Mouse (Mus musculus) adrenal gland, adult (tissue): ENCODE results near the gene Tbx20.

ENCODE experiments used
- DNase-seq, 2 experiments: peaks; one replicate each; pipeline ENCODE4 v3.0.0; 2022 to 2023; ENCODE audit warnings: low spot score in 1 of 2; ENCODE audit not compliant: inconsistent age in 2 of 2

The Tbx20 gene

DNA sequence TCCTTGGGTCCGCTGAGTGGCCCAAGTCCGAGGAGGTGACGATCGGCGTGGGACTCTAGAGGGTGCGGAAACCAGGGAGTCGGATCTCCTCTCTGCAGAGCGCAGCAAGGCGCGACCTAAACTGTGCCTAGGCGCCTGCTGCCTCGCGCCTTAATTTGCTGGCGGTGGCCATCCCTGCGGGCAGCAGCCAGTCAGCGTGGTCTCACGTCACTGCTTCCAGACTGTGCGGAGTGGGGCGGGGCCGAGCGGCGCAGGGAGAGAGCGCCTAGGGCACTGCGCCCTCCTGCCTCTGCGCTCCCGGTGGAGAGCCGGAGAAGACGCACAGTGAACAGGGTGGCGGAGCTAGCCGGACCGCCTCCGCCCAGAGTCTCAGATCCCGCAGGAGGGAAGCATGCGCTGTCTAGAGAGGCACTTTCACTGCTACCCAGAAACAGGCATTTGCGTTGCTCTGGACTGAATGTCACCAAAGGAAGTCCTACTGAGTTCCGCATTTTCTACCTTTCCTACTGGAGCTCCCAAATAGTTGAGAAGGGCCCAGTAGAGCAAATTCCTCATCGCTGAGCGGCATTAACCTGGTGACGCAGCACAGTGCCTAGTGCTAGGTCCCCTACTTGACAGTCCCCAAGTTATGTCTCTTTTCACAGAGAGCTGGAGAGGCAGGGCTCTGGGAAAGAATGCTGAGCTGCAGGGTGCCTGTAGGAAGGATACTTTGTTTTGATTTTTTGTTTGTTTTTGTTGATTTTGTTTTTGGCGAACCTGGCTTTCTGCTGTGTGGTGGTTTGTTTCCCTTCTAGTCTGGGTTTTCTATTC, at the start of gene Tbx20:
Gene Tbx20, minus strand, starts transcription at position 144 of the 810 bp plus-strand sequence.
- DNase-seq = peak; percentile 62 to 74

DNA sequence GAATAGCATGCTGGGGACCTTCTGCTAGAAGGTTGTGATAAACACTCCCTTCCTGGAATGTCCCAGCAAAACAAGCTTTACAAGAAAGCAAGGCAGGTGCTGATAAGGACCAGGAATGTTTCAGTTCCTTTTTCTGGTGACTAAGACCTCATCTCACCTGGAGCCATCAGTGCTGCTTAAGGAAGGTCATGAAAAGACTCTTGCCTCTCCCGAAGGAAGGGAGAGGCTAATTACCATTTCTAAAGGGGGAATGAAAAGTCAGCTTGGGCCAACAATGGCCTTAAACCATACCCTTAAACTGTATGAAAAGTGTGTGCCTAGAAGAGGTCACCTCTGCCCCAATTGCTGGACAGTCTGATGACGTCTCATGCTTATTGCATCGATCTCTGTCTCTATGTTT, 44.4 kb upstream of the Tbx20 start:
- DNase-seq = no peak

DNA sequence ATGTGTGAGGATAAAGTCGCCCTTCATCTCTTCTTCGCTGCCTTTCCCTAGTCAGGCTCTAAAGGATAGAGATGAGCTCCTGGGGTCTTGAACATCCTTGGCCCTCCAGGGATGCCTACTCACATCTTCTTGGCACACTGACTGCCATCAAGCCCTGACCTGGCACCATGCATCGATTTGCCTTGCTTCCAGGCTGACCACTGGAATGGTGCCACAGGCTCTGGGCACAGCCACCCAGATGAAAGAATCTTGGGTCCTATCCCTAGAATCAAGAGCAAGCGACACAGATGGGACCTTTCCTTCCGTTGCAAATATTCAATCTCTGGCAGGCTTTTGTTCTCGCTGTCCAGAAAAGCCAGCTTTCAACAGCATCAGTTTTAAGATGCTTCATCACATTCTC, 38.4 kb upstream of the Tbx20 start:
- no peak for DNase-seq

DNA sequence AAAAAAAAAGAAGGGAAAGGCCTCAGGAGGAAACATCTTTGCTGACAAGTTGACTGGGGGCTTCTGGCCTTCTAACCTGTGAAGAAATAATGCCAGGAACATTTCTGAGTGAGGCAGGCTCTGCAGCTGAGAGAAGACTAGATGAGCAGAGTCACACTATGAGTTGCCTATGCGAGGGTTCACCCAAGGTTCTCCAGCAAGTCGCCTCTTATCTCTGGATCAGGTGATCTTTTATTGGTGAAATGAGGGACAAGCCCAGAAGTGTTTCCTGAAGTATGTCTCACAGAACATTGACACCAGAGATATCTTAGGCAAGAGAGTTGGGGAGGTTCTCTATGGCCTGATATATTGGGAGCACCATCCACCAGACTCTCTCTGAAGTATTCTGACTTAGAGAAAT, 18.0 kb upstream of the Tbx20 start:
- DNase-seq = no peak

DNA sequence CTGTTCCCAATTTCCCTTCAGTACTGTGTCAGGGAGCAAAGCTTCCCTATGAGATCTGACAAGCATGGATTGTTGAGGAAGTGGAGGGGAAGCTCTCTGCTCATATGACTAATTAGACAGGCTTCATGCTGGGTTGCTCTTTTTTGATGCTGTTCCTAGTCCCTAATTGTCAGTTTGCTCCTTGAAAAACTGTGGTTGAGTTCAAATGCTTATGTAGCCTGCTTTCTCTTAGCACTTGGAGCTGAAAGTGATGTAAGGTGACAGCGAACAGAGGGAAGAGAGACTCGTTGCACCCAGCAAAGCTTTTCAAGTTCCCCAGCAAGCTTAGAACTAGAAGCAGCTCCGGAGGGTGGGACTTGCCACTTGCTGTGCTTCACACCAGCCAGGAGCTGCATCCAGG, 15.3 kb upstream of the Tbx20 start:
- no peak for DNase-seq

DNA sequence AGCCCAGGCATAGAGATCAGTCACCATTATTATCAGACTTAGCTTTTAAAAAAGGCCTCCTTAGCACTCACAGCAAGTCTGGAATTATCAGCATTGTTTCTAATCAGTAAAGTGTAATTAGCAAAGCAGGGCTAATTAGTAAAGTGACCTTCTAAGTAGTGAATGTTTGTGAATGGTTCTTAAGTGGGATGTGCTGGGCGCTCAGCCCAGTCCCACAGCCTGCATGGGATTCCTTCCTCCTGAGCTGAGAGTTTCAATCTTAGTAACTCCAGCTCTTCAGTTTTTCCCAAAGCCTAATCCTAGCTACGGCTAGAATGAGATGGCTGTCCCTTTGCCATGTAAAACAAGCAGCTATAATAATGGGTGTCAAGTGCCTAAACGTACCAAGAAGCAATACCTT, 8.2 kb upstream of the Tbx20 start:
- DNase-seq = no peak

DNA sequence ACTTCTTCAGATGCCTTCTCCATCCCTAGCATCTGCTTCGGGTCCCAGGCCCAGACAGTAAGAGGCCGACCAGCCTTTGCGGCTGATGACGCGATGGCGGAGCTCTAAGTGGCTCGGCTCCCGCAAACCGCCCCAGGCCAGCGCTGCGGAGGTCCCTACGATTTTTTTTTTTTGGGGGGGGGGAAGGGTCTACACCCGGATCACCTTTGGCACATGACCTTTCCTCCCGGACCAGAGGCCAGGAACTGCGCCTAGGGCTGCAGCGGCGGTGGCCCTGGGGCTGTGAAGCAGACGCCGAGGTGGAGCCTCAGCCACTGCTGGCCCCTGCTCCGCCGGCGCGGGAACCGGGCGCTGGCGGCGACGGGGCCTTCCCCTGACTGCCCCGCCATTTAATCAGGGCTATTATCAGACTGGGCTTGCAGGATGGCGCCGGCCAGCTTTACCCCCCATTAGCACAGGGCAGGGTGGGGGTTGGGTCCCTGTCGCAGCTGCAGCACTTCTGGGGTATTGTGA, 6.9 kb upstream of the Tbx20 start:
- peak in 1 of 2 experiments; percentile 21 for DNase-seq

DNA sequence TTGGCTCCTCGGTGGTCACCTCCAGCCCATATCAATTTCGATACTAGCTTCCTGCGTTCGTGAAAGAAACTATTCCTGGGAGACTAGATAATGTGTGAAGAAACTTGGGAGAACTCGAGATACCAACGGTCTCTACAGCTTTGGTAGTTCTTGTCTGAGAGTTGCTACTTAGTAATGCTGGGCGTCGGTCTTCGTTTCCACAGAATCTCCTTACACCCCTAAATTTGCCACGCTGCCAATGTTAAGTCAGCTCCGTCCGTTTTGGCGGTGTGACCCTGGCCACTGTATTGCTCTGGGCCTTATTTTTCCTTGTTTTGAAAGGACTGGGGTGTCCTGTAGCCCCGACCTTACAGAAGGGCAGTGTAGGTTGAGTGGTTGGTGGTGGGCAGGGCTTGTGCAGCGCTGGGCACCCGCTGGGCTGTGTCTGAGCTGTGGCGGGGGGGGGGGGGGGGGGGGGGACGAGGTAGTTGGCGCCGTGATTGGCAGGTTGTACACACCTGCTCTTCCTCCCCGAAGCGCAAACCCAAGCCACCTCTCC, 6.4 kb upstream of the Tbx20 start:
- no peak for DNase-seq

DNA sequence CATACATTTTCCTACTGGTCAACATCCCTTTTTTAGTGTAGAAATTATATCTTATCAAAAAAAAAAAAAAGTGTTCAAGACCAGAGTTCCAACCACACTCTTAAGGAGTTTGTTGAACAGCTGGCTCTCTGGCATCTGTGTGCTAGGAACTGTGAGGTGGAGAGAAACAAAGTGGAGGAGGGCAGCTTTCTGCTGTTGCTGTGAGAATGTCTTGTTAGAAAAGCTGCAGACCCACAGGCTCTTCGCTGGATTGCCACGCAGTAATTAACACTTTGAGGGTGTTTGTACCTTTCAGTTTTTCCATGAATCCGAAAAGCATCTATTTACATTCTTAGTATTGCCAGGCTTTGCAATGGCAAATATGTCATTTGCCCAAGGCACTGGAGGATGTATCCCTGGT, 5.9 kb upstream of the Tbx20 start:
- no peak for DNase-seq

DNA sequence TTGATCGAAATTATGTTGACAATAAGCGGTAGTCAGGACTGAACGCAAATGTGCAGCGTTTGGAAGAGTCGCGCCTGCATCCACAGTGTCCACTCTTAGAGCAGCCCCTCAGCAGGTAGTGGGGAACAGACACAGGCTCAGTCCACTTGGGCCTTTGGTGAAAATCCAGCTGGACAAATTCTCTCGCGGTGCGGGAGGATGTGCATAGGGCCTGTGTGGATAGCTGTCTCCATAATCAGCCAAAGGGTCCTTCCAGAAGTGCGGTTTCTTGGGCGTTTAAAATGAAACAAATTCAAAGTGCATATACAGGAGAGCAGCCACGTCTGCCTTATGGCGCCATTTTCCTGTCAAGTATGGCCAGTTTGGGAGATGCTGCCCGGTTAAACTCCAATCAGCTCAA, 4.5 kb upstream of the Tbx20 start:
- no peak for DNase-seq

DNA sequence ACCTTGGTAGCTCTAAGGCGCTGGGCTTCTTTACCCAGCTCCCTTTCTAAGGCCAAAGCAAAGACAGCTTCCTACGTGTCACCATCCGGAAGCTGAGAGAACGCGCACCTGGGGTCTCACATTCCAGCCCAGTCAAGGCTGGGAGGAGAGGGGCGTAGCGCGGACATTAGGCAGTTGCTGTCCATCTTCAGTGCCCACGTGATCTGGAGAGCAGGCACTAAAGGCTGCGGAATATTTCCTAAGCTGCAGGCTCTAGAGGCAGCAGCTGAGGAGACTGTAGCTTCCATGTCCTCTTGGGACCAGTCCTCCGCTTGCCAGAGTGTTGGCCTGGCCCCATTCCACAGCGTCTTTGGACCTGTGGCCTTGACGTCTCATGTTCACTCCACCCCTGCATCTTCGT, 3.9 kb upstream of the Tbx20 start:
- no peak for DNase-seq

DNA sequence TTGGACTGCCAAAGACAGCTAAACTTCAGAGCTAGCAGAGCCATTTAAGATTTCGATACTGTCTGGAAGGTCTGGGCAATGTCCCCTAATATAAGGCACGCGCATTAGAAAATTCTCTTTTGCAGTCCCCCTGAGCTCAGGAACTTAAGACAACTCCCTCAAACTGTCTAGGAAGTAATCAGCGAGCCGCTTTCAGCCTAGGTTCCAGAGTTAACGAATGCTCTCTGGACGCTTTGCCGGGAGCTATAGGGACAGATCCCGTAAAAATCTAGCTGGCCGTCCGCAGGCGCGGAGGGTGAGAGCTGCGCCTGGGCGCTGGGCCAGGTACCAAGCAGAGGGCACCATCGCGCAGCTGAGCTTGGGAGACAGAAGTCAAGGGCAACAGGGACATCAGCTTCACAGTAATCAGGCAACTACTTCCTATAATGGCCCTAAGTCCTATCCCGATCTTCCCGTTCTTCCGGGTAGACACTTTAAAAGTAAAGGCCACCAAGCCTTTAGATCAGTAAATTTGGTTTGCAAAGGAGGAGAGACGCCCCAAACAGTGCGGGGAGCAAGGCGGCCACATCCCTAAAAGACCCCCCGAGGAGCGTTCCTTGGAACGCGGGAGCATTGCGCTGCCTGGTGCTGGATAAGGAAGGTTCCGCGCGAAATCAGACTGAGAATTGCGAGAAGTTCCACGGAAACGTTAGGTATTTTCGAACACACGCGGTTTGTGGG, 3.2 kb upstream of the Tbx20 start:
- DNase-seq = peak in 1 of 2 experiments; percentile 47

DNA sequence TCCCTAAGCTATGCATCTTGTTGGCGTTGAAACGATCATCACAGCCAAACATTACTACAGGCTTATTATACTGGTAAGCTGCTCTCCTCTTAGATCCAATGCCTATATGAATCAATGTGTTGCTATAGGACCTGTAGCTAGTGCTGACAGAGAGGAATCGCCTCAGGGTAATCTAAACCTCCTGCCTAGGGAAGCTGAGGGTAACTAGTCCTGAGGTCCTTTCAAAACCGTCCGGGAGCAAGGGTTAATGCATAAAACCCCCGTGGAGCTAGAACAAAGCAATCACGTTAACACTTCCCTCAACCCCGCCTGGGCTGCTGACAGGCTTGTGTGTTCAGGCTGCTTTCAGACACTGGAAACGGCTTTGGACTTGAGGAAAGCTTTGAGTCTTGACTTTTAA, 2.4 kb upstream of the Tbx20 start:
- DNase-seq = no peak

DNA sequence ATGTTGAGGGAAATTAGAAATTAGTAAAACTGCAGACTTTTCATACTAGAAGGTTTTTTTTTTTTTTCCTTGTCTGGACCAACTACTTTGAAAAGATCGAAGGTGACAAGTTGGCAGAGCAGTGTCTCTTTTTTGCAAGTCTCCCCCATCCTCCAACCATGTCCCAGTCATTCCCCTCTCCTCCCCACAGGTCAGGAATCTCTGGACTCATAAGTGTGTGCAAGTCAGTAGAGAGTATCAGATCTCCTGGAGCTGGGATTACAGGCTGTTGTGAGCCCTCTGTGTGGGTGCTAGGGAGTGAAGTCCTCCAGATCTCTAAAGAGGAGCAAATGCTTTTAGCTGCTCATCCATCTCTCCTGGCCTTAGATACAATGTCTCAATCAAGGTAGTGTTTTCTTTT, 1.5 kb upstream of the Tbx20 start:
- no peak for DNase-seq

DNA sequence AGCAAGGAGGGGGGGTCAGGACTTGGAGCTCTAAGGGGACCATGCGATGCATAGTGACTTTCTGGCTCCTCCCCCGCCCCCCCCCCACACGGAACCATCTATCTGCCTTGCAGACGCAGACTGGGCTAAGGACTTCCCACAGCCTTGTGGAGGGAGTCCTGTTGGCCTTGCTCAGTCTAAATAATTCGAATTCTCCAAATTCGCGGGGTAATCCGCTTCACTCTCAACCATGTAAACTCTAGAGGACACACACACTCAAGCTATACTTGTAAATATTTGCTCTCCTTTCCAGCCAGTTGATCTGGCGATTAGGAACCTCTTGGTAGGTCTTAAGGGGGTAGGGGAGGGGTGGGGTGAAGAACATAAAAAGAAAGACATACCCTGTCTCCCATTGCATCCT, 898 bp upstream of the Tbx20 start:
- DNase-seq = no peak

DNA sequence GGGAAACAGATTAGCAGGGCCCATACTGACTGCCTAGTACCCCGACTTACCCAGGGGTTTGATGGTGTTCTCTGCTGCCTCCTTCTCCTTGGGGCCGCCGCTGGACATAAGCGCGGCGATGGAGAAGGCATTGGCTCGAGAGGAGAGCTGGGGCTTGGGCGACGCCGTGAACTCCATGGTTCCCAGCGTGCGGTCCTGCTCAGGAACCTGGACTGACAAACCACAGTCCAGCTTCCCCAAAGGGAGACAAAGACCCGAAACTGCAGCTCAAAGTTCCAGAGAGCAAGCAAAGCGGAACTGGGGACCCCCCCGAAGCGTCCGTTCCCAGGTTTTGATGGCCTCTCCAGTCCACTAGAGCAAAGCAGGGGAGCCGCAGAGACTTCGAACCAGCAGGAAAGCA, 434 bp downstream of the Tbx20 start:
- DNase-seq = peak in 1 of 2 experiments; percentile 36

DNA sequence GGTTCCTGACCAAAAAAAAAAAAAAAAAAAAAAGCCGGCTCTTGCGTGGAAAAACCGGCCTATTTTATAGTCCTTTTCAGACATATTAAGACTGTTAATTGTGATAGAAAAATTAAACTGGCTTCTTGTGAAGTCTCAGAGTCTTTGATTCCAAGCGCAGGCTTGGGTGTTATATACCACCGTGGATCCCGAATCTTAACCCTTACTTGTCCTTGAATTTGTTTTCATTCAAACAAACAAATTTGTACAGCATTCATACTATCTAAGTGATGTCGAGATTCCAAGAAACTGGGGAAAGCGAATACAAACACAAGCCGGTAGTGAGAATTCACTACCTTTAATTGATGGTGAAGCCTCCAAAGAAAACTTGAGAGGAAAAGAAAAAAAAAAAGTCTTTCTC, 932 bp downstream of the Tbx20 start:
- DNase-seq = no peak

DNA sequence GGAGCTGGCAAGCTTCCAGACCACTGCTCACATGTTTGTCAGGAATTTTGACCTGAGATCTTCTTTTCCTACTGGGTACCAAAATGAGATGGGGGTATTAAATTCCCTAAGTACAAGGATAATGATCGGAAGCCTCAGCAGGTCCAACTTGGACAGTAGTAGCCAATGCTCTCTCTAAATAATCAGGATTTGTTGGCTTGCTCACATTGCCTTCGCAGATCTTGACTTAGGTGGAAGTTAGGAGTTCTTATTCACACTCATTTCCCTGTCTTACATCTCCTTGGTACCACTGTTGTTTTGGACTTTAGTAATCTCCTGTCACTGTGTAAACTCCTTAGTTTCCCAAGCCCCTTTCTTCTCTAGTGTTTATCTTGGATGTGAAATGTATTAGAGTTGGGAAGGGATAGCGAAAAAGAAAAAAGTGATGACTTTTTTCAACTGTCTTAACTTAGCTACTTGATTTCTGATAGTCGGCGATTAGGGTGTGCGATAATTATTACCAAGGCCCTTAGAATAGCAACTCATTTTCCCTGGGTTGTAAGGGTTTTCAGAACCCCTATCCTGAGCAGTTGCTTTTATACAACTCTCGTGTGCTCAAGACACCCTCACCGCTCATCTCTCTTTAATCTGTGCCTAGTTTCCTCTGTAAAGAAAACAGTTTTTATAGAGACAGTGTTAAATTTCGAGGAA, 1.5 kb downstream of the Tbx20 start:
- no peak for DNase-seq

DNA sequence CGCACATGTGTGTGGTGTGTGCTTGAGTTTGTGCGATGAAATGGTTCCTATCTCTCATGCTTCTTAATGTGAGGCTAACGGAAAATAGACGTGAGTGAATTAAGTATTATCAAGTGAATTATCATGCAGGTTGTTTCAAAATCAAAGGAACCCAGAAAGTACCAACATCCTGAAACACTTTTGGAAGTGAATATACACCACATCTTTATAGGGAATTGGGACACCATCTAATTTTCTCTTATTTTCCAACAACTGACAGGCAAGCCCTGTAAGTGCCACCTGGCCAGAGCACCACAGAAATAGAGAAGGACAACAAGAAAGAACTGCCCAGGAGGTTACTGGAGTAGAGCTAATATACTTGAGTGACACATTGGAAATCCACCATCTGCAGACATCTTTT, 2.4 kb downstream of the Tbx20 start:
- no peak for DNase-seq

DNA sequence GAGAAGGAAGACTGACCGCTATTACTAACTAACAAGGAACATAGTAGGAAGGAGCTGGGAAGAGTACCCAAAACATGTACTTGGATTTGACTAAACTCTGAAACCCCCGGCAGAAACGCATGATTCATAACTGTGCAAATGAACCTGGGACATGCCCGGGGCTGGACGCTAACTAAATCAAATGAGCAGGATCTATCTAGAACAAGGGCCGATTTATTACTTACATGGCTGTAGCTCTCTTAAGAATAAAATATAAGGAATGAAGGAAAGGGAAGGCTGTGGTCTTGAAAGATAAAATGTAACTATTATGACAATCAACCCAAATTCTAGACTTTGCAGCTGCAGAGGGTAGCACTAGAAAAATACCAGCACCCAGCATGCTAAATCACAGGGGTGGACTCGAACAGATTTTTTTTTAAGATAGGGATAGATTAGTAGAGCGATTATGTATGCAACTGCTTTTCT, 3.1 kb downstream of the Tbx20 start:
- peak in 1 of 2 experiments; percentile 37 for DNase-seq

DNA sequence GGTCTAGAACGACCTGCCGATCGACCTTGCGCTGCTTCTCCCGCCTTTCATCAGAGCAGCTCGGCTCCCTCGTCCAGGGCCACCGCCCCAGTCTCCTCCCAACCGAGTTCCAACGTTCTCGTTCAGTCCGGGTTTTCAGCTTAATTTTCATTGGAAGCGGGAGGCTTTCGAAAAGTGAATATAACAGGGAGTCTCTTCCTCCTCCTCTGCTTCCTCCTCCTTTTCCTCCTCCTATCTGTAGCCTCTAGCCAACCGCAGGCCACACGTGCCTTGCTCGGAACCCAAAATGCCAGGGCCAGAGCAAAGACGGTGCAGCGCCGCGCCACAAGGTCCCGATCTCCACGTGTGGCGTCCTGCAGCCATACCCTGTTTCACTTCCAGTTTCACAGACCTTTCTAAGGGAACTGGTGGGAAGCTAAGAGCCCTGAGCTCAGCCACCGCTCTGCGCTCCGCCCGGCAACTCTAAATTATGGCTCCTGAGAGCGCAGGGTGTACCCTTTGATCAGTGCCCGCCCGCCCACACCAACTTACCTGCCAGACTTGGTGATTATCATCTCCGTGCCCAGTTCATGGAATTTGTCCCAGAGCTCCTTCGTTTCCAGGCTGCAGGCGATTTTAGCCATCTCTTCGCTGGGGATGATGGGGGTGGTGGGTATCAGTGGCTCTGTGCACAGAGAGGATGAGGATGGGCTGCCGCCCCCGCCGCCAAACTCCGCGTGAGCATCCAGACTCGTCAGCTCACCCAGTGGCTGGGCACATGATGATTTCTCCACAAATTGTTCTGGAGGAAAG, 3.8 kb downstream of the Tbx20 start:
- DNase-seq = peak in 1 of 2 experiments; percentile 57
